Mouse (Mus musculus) left cerebral cortex, adult 8-10 months (tissue): Measurements from ENCODE around the gene Rhobtb1. TPM values are rescaled to one million over a fixed set of nuclear protein-coding genes. Genes with fewer than 3 reads are reported as not detected.

ENCODE experiments used
- DNase-seq, 2 experiments: peaks; one replicate each; pipeline ENCODE4 v3.0.0; 2022; ENCODE audit warnings: low spot score in 2 of 2
- total RNA-seq, 4 experiments: library from RNA; stranded (reverse); gene quantifications; 2 replicates each; pipeline ENCODE4 v1.2.4; 2022

The Rhobtb1 gene
- total RNA-seq, 4 experiments from 2014 or later, result 5.7 to 9.0 (median 6.8) TPM

GRCm38 (mm10) chr10:69210006-69210405, 58.8 kb downstream of the Rhobtb1 start:
- DNase-seq, result no peak

GRCm38 (mm10) chr10:69210659-69211058, 59.4 kb downstream of the Rhobtb1 start:
- DNase-seq, result no peak

- DNase-seq, result no peak
Measured at GRCm38 (mm10) chr10:69211560-69211959, 60.3 kb downstream of the Rhobtb1 start.

- DNase-seq, result no peak
Measured at GRCm38 (mm10) chr10:69211976-69212375, 60.7 kb downstream of the Rhobtb1 start.

- peak; percentile 47 to 61 for DNase-seq
Measured at GRCm38 (mm10) chr10:69212542-69213440, 61.6 kb downstream of the Rhobtb1 start, which contains the start of gene A930033H14Rik. TSS of gene A930033H14Rik (minus strand) at chr10:69213098.

- peak in 1 of 2 experiments; percentile 18 for DNase-seq
Measured at GRCm38 (mm10) chr10:69213451-69213877, 62.2 kb downstream of the Rhobtb1 start.

GRCm38 (mm10) chr10:69213986-69214385, 62.8 kb downstream of the Rhobtb1 start:
- DNase-seq, result no peak

GRCm38 (mm10) chr10:69217127-69217690, 66.0 kb downstream of the Rhobtb1 start:
- DNase-seq, result no peak

GRCm38 (mm10) chr10:69218458-69219288, 67.4 kb downstream of the Rhobtb1 start:
- no peak for DNase-seq

GRCm38 (mm10) chr10:69219289-69219626, 68.0 kb downstream of the Rhobtb1 start:
- no peak for DNase-seq

GRCm38 (mm10) chr10:69220296-69220695, 69.1 kb downstream of the Rhobtb1 start:
- DNase-seq, result no peak

GRCm38 (mm10) chr10:69221148-69221547, 69.9 kb downstream of the Rhobtb1 start:
- no peak for DNase-seq

- no peak for DNase-seq
Measured at GRCm38 (mm10) chr10:69221955-69222354, 70.7 kb downstream of the Rhobtb1 start.

GRCm38 (mm10) chr10:69223232-69223631, 72.0 kb downstream of the Rhobtb1 start:
- DNase-seq, result no peak

- no peak for DNase-seq
Measured at GRCm38 (mm10) chr10:69224276-69224675, 73.0 kb downstream of the Rhobtb1 start.

- DNase-seq, result no peak
Measured at GRCm38 (mm10) chr10:69225471-69225870, 74.2 kb downstream of the Rhobtb1 start.

GRCm38 (mm10) chr10:69225951-69226350, 74.7 kb downstream of the Rhobtb1 start:
- DNase-seq, result no peak

- DNase-seq, result no peak
Measured at GRCm38 (mm10) chr10:69237185-69237584, 86.0 kb downstream of the Rhobtb1 start.

GRCm38 (mm10) chr10:69237781-69238180, 86.5 kb downstream of the Rhobtb1 start:
- DNase-seq, result no peak

- no peak for DNase-seq
Measured at GRCm38 (mm10) chr10:69238311-69238710, 87.1 kb downstream of the Rhobtb1 start.

GRCm38 (mm10) chr10:69240530-69240929, 89.3 kb downstream of the Rhobtb1 start:
- no peak for DNase-seq

GRCm38 (mm10) chr10:69245151-69245550, 93.9 kb downstream of the Rhobtb1 start:
- no peak for DNase-seq
